Mouse (Mus musculus) cerebellum, adult 2 months (tissue): Measurements from ENCODE around the gene Ntf5. TPM values are rescaled to one million over a fixed set of nuclear protein-coding genes. Genes with fewer than 3 reads are reported as not detected.
A peak's percentile ranks its signal among the peaks of the same experiment; 100 is the strongest.
"Not testable (repeated sequence)": the region's sequence is repeated elsewhere in the genome, so short reads cannot be mapped to it uniquely, and the experiment has no call there.

Experiments
- DNase-seq, 2 experiments: peaks; one replicate each; pipeline ENCODE4 v3.0.0; 2021
- H3K27ac ChIP-seq: fragments of 200-500 bp; 2 replicates; pipeline ENCODE4 v1.5.1; 2012; ENCODE audit warnings: low read length, control low read depth, inconsistent platforms; ENCODE audit not compliant: insufficient read depth
- H3K27me3 ChIP-seq: fragments of 200-500 bp; 2 replicates; pipeline ENCODE4 v1.6.1; 2012; ENCODE audit warnings: inconsistent platforms, mild to moderate bottlenecking, low read length, moderate library complexity; ENCODE audit not compliant: control insufficient read depth, insufficient read depth
- H3K4me1 ChIP-seq: fragments of 200-500 bp; 2 replicates; pipeline ENCODE4 v1.6.1; 2011; ENCODE audit warnings: low read length; ENCODE audit not compliant: control insufficient read depth, insufficient read depth
- H3K4me3 ChIP-seq: fragments of 200-500 bp; replicated peaks from 2 replicates; pipeline ENCODE3; 2011; ENCODE audit warnings: mild to moderate bottlenecking, low read depth, low read length, control low read depth; ENCODE audit not compliant: insufficient read depth
- CTCF ChIP-seq: fragments of 200-500 bp; IDR thresholded peaks from 2 replicates; pipeline ENCODE4 v1.5.1; 2011; ENCODE audit warnings: low read depth, mild to moderate bottlenecking, control low read depth, low read length, moderate library complexity, borderline replicate concordance; ENCODE audit not compliant: insufficient read depth
- POLR2A ChIP-seq: fragments of 200-500 bp; IDR thresholded peaks from 2 replicates; pipeline ENCODE4 v1.6.1; 2011; ENCODE audit warnings: low read length, control low read depth, borderline replicate concordance; ENCODE audit not compliant: insufficient read depth
- WGBS: fragments of 180-500 bp; shearing (Covaris S2); methylation state at CpG from one replicate; pipeline ENCODE4 v1.1.7; 2018; 5-methylcytosine and 5-hydroxymethylcytosine counted together
- polyA plus RNA-seq: library from polyadenylated mRNA; depleted of rRNA; stranded (reverse); fragments of >200 nt; gene quantifications from 2 replicates; pipeline ENCODE4 v1.2.3, GENCODE M21; 2012

Ntf5 gene
- polyA plus RNA-seq, 1 experiment: 0.07 TPM

DNA sequence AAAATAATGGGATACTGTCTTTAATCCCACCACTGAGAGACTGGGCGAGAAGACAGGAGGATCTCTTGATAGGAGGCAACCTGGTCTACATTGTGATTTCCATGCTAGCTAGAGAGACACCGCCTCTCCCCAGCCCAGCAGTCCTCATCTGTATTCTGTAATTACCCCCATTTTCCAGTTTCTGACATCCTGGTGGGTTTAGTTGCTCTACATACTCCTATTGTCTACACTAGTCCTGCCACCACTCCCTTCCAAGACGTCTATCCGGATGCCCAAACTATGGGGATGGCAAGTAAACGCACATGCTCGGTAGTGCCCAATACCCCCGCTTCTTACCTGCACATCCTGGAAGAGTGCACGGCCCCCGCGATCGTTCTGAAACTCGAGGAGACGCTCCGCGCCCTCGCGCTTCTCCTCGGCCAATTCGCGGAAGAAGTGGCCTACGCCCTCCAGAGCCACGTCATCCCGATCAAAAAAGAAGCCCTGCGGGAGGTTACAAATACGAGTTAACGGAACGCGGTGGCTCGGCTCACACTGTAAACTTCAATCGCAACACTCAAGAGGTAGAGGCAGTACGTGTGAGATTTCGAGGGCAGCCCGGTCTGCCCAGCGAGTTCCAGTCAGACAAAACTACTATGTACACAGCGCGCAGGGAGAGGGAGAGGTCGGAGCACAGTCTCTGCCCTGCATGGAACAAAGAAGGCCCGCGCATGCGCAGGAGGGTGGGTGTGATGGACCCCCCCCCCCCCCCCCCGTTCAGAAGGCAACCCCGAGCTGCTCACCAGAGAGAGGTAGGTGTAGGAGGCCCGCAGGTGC lies 45.5 kb downstream of the Ntf5 start:
- peak; percentile 81 to 86 for DNase-seq
- H3K4me1 ChIP-seq: peaks cover 11% of the 10 kb centered on the region
- peak overlapping the region; percentile 71 for H3K27ac ChIP-seq
- H3K4me3 ChIP-seq: peak overlapping the region; percentile 96
- TF ChIP-seq POLR2A: no peak
- no peak for TF ChIP-seq CTCF
- under 1% methylated on average over 43 of the region's 43 CpGs for WGBS
- H3K27me3 ChIP-seq: no peaks in the 10 kb centered on the region

DNA sequence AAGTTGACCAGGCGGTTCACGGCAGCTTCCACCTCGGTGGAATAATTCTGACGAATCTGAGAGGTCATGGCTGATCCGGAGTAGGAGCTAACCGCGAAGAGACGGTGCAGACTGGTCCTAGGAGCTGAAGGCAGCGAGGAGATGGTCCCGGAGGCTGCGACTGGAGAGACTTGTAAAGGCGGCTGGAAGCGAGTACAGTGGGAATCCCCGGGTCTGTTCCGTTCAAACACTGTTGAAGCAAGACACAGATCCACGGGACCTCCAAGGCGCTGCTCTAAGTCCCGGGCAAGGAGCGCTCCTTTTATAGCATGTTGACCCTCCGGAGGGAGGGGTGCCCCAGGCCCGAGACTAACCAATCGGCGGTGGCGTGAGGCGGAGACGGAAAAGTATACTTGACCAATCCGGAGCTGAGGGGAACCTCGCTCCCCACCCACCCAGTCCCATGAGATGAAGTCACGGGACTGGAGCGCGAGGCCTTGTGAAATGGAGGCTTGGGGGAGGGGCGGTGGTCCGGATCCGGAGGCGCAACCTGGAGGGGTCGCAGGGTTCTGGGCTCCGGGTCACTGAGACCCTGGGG lies 46.2 kb downstream of the Ntf5 start, which contains the start of gene Ftl1:
Gene Ftl1, minus strand, starts transcription at position 321 of the 577 bp plus-strand sequence.
- TF ChIP-seq POLR2A: peak; percentile 94; the same call in 1 of the 2 replicates
- peaks cover 11% of the 10 kb centered on the region for H3K4me1 ChIP-seq
- WGBS: under 1% methylated on average over 37 of the region's 37 CpGs

DNA sequence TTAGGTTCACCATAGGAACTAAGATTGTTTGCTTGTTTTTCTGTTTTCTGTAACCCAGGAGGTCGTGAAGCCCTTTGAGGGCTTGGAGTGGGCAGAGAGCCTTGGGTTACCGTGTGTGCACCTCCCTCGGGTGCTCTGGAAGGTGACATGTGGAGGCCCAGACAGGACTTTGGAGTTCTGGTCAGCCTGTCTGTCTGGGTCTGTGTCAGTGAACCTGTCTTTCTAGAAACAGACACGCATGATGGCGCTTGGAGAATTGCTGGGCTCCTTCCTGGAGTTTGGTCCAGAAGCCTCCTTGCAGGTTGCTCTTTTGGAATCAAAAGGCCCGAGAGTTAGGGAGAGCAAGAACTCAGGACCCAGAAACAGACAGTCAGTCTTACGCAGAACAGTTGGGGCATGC lies 46.9 kb downstream of the Ntf5 start:
- no peak for DNase-seq
- Histone ChIP-seq H3K4me3 (peak overlapping the region; percentile 27), H3K27me3 (no peaks in the 10 kb centered on the region), H3K27ac (peak overlapping the region; percentile 89), H3K4me1 (peaks cover 11% of the 10 kb centered on the region)
- 58% methylated on average over 7 of the region's 7 CpGs for WGBS
- TF ChIP-seq CTCF (no peak), POLR2A (no peak)

More for the DNA sequence above, 46.2 kb downstream of the Ntf5 start, which contains the start of gene Ftl1:
- DNase-seq: peak; percentile 95 to 99
- peak within 1 kb of the TSS; percentile 89 for H3K27ac ChIP-seq
- peak within 1 kb of the TSS; percentile 96 for H3K4me3 ChIP-seq
- H3K27me3 ChIP-seq: not testable (repeated sequence)

DNA sequence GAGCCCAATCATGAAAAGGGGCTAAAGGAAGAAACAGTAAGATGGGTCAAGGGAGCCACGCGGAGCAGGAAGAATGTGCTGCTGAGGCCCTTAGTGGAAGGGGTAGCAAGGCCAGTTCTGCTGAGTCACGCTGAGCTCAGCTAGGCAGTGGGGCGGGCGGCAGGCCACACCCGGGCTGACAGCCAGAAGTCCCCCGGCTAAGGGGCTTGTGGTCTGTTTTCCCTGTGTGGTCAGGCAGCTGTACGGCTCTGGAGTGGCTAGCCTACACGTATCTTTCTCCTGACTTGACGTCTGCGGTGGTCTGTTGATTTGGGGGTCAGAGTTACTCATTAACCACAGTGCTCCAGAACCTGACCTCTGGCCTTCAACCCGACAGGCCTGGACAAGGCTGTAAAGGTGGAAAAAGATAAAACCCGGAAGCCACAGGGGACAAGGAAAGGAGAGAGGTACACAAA lies 47.4 kb downstream of the Ntf5 start:
- peaks cover 11% of the 10 kb centered on the region for H3K4me1 ChIP-seq
- peak overlapping the region; percentile 89 for H3K27ac ChIP-seq
- TF ChIP-seq POLR2A (no peak), CTCF (no peak)
- 26% methylated on average over 13 of the region's 13 CpGs for WGBS
- H3K4me3 ChIP-seq: no peak overlapping the region
- H3K27me3 ChIP-seq: no peaks in the 10 kb centered on the region
- peak; percentile 47 to 48 for DNase-seq

DNA sequence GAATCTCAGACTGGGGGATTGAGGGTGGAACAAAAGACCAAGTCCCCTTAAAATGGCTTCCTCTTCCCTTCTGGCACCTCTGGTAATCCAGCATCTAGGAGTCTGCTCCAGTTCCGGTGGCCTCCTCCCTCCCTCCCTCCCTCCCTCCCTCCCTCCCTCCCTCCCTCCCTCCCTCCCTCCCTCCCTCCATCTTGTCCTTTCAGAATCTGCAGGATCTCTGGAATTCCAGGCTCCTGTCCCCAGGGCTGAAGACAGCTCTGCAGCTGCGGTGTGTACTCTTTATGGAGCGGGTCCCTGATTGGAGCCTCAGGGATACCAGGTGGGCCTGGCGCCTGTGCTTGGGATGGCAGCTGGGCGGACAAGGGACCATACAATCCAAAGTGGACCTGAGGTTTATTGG lies 47.8 kb downstream of the Ntf5 start:
- Histone ChIP-seq H3K27ac (peak overlapping the region; percentile 89; the same call in 1 of the 2 replicates), H3K4me3 (no peak overlapping the region), H3K4me1 (peaks cover 11% of the 10 kb centered on the region), H3K27me3 (no peaks in the 10 kb centered on the region)
- 0 out of 2 replicates have a peak, but pooled peaks have one; percentile 10 for TF ChIP-seq POLR2A
- no peak for TF ChIP-seq CTCF
- DNase-seq: no peak
- WGBS: 61% methylated on average over 5 of the region's 5 CpGs

DNA sequence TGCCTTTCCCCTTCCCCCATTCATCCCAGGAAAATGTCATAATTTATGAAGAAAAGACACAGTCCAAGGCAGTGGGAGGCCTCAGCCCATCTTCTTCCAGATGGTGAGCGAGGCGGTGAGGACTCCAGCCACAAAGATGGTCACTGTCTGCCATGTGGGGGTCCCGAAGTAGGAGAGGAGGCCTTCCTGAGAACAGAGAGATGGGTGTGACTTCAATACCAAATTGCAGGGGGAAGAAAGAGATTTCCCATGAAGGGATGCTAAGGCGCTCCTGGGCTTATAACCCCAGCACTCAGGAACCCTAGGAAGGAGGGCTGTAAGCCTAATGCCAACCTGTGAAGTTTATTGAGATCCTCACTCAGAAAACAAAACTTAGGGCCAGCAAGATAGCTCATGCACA lies 48.3 kb downstream of the Ntf5 start:
- TF ChIP-seq POLR2A: no peak
- TF ChIP-seq CTCF: no peak
- no peak overlapping the region for H3K4me3 ChIP-seq
- no peak overlapping the region for H3K27ac ChIP-seq
- no peaks in the 10 kb centered on the region for H3K27me3 ChIP-seq
- no peak for DNase-seq
- H3K4me1 ChIP-seq: peaks cover 11% of the 10 kb centered on the region
- 66% methylated on average over 4 of the region's 4 CpGs for WGBS

DNA sequence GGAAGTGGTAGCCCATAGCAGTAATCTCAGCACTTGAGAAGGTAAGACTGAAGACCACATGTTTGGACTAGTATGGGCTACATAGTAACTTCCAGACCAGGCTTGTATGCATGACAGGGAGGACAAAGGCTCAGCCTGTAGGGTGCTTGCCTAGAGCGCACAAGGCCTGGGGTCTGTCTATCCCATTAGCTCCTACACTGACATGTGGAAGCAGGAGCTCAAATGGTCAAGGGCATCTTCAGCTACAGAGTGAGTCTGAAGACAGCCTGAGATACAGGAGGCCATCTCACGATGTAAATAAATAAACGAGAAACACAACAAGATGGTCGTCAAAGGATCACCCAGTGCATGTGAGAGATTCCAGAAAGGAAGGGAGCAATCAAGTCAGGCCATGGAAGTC lies 48.8 kb downstream of the Ntf5 start:
- 83% methylated on average over 4 of the region's 4 CpGs for WGBS
- Histone ChIP-seq H3K4me3 (no peak overlapping the region), H3K27me3 (no peaks in the 10 kb centered on the region), H3K27ac (no peak overlapping the region), H3K4me1 (peaks cover 7% of the 10 kb centered on the region)
- TF ChIP-seq CTCF (no peak), POLR2A (no peak)
- no peak for DNase-seq

DNA sequence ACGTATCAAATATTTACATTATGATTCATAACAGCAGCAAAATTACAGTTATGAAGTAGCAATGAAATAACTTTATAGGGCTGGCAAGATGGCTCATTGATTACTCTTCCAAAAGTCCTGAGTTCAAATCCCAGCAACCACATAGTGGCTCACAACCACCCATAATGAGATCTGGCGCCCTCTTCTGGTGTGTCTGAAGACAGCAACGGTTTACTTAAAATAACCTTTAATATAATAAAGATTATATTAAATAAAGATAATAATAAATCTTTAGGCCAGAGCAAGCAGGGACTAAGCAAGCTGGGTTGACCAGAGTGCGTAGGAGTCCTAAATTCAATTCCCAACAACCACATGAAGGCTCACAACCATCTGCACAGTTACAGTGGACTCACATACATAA lies 49.4 kb downstream of the Ntf5 start:
- H3K27ac ChIP-seq, H3K4me3 ChIP-seq, DNase-seq, H3K27me3 ChIP-seq, H3K4me1 ChIP-seq: not testable (repeated sequence)
- 76% methylated on average over 4 of the region's 4 CpGs for WGBS
